Mouse (Mus musculus): Measurements from ENCODE around the gene Foxn3.

DNA sequence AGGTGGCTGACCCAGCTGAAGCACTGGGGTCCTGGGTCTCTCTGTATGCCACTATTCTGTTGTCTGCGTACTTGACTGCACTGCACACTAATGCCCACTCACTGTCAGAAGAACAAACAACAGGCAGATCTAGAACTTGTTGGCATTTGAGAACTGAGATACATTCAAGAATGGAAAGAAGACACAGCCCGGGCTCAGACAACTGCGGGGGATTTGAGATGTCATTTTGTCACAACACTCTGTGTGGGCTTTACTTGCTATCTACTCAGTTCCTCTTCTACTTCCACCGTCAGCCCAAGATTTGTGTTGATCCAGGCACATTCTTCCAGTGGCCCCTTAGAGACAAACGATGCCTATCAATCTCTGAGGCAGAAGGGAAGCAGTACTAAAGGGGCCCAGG, 248.6 kb downstream of the Foxn3 start:
- TF ChIP-seq CTCF (IDR thresholded peaks at IDR 0.05; ENCODE audit: insufficient read depth, low read depth, low read length) (no peak), POLR2A (IDR thresholded peaks at IDR 0.05; ENCODE audit: insufficient read depth, low read depth, low read length) (no peak)

Measured in olfactory bulb, adult 2 months (tissue).